Mouse (Mus musculus) midbrain, embryonic 12.5 days (tissue): ENCODE measurements at regions not wholly inside any gene's neighbourhood (a gene's known extent, or its start where the extent isn't known, plus 50 kb on each side); places are given as distances from the start of the nearest gene placed in this dataset.
"Not testable (repeated sequence)": the region's sequence is repeated elsewhere in the genome, so short reads cannot be mapped to it uniquely, and the experiment has no call there.

Experiments used
- ATAC-seq: fragments of 200-750 bp; cut with Nextera tagmentation; 2 replicates; pipeline ENCODE4 v1.8.0; 2017; ENCODE audit warnings: low read depth, moderate TSS enrichment, moderate library complexity; ENCODE audit not compliant: low FRiP score
- H3K27ac ChIP-seq: fragments of 300-500 bp; sonication (generic); replicated peaks from 2 replicates; pipeline ENCODE4 v1.5.1; 2016; ENCODE audit warnings: mild to moderate bottlenecking
- H3K27me3 ChIP-seq: fragments of 300-500 bp; sonication (generic); 2 replicates; pipeline ENCODE4 v1.6.1; 2016; ENCODE audit warnings: mild to moderate bottlenecking
- H3K36me3 ChIP-seq: fragments of 300-500 bp; sonication (generic); 2 replicates; pipeline ENCODE4 v1.6.1; 2016
- H3K4me1 ChIP-seq: fragments of 300-500 bp; sonication (generic); 2 replicates; pipeline ENCODE4 v1.6.1; 2016
- H3K4me2 ChIP-seq: fragments of 300-500 bp; sonication (generic); replicated peaks from 2 replicates; pipeline ENCODE4 v1.6.1; 2016; ENCODE audit warnings: mild to moderate bottlenecking, moderate library complexity
- H3K4me3 ChIP-seq: fragments of 300-500 bp; sonication (generic); 2 replicates; pipeline ENCODE4 v1.5.1; 2016; ENCODE audit warnings: mild to moderate bottlenecking
- H3K9ac ChIP-seq: fragments of 300-500 bp; sonication (generic); replicated peaks from 2 replicates; pipeline ENCODE4 v1.6.1; 2016; ENCODE audit warnings: mild to moderate bottlenecking, moderate library complexity
- H3K9me3 ChIP-seq: fragments of 300-500 bp; sonication (generic); 2 replicates; pipeline ENCODE4 v1.6.1; 2016; ENCODE audit warnings: mild to moderate bottlenecking
- WGBS: fragments of 180-500 bp; shearing (Covaris S2); methylation state at CpG from one replicate; pipeline ENCODE4 v1.1.7; 2016; 5-methylcytosine and 5-hydroxymethylcytosine counted together

- H3K9ac ChIP-seq, result no peak overlapping the region
- H3K27ac ChIP-seq, result no peak overlapping the region
- H3K9me3 ChIP-seq, result no peaks in the 10 kb centered on the region
- WGBS, result 84% methylated on average over 8 of the region's 8 CpGs
- H3K4me2 ChIP-seq, result no peak overlapping the region
- H3K36me3 ChIP-seq, result no peaks in the 10 kb centered on the region
- H3K4me3 ChIP-seq, result no peak overlapping the region
- ATAC-seq, result no peak
- H3K27me3 ChIP-seq, result no peaks in the 10 kb centered on the region
- peaks cover 4% of the 10 kb centered on the region; the same call in 1 of the 2 replicates for H3K4me1 ChIP-seq
Observed at GRCm38 (mm10) chr12:40898414-40899027, 125.4 kb upstream of the Immp2l start.

- no peak overlapping the region for H3K9ac ChIP-seq
- no peaks in the 10 kb centered on the region for H3K36me3 ChIP-seq
- H3K27ac ChIP-seq, result no peak overlapping the region
- H3K27me3 ChIP-seq, result no peaks in the 10 kb centered on the region
- no peak overlapping the region for H3K4me2 ChIP-seq
- 85% methylated on average over 1 of the region's 1 CpGs for WGBS
- H3K9me3 ChIP-seq, result no peaks in the 10 kb centered on the region
- ATAC-seq, result no peak
- no peak overlapping the region for H3K4me3 ChIP-seq
- H3K4me1 ChIP-seq, result no peaks in the 10 kb centered on the region
Observed at GRCm38 (mm10) chr12:40905650-40906338, 118.1 kb upstream of the Immp2l start.

- no peak overlapping the region for H3K27ac ChIP-seq
- H3K4me3 ChIP-seq, result no peak overlapping the region
- 84% methylated on average over 2 of the region's 2 CpGs for WGBS
- H3K4me1 ChIP-seq, result no peaks in the 10 kb centered on the region
- H3K4me2 ChIP-seq, result no peak overlapping the region
- no peak overlapping the region for H3K9ac ChIP-seq
- H3K9me3 ChIP-seq, result no peaks in the 10 kb centered on the region
- no peak for ATAC-seq
- H3K36me3 ChIP-seq, result no peaks in the 10 kb centered on the region
- H3K27me3 ChIP-seq, result no peaks in the 10 kb centered on the region
Observed at GRCm38 (mm10) chr12:40906807-40907206, 117.1 kb upstream of the Immp2l start.

GRCm38 (mm10) chr12:40908809-40909795, 114.8 kb upstream of the Immp2l start:
- ATAC-seq, result no peak
- WGBS, result 78% methylated on average over 9 of the region's 9 CpGs

GRCm38 (mm10) chr12:40917486-40917885, 106.4 kb upstream of the Immp2l start:
- Histone ChIP-seq H3K36me3 (no peaks in the 10 kb centered on the region), H3K27ac (no peak overlapping the region), H3K4me2 (no peak overlapping the region), H3K4me1 (no peaks in the 10 kb centered on the region), H3K9ac (no peak overlapping the region), H3K27me3 (no peaks in the 10 kb centered on the region), H3K9me3 (peaks cover 2% of the 10 kb centered on the region; the same call in 1 of the 2 replicates), H3K4me3 (no peak overlapping the region)
- 93% methylated on average over 3 of the region's 3 CpGs for WGBS
- ATAC-seq, result no peak

More at GRCm38 (mm10) chr12:40908809-40909795, 114.8 kb upstream of the Immp2l start:
- no peaks in the 10 kb centered on the region for H3K36me3 ChIP-seq
- H3K9me3 ChIP-seq, result no peaks in the 10 kb centered on the region
- H3K4me2 ChIP-seq, result no peak overlapping the region
- H3K4me3 ChIP-seq, result no peak overlapping the region
- no peaks in the 10 kb centered on the region for H3K4me1 ChIP-seq
- H3K27ac ChIP-seq, result no peak overlapping the region
- no peak overlapping the region for H3K9ac ChIP-seq
- no peaks in the 10 kb centered on the region for H3K27me3 ChIP-seq

- Histone ChIP-seq H3K4me1 (no peaks in the 10 kb centered on the region), H3K27me3 (no peaks in the 10 kb centered on the region), H3K36me3 (no peaks in the 10 kb centered on the region), H3K9me3 (peaks cover 5% of the 10 kb centered on the region; the same call in 1 of the 2 replicates), H3K9ac (no peak overlapping the region), H3K4me3 (no peak overlapping the region), H3K27ac (no peak overlapping the region), H3K4me2 (no peak overlapping the region)
- WGBS, result 96% methylated on average over 1 of the region's 1 CpGs
- ATAC-seq, result no peak
Observed at GRCm38 (mm10) chr12:40921988-40922387, 101.9 kb upstream of the Immp2l start.

GRCm38 (mm10) chr12:40926681-40927080, 97.2 kb upstream of the Immp2l start:
- Histone ChIP-seq H3K27me3 (no peaks in the 10 kb centered on the region), H3K4me3 (no peak overlapping the region), H3K27ac (no peak overlapping the region), H3K4me1 (no peaks in the 10 kb centered on the region), H3K36me3 (no peaks in the 10 kb centered on the region), H3K9me3 (peaks cover 5% of the 10 kb centered on the region; the same call in 1 of the 2 replicates), H3K9ac (no peak overlapping the region), H3K4me2 (no peak overlapping the region)
- no peak for ATAC-seq
- 100% methylated on average over 1 of the region's 1 CpGs for WGBS

- H3K27me3 ChIP-seq, H3K36me3 ChIP-seq, H3K27ac ChIP-seq, H3K4me3 ChIP-seq, ATAC-seq, H3K9ac ChIP-seq, H3K4me1 ChIP-seq, H3K9me3 ChIP-seq, H3K4me2 ChIP-seq: not testable (repeated sequence)
- WGBS, result 90% methylated on average over 1 of the region's 1 CpGs
Observed at GRCm38 (mm10) chr12:40929409-40929808, 94.5 kb upstream of the Immp2l start.

DNA sequence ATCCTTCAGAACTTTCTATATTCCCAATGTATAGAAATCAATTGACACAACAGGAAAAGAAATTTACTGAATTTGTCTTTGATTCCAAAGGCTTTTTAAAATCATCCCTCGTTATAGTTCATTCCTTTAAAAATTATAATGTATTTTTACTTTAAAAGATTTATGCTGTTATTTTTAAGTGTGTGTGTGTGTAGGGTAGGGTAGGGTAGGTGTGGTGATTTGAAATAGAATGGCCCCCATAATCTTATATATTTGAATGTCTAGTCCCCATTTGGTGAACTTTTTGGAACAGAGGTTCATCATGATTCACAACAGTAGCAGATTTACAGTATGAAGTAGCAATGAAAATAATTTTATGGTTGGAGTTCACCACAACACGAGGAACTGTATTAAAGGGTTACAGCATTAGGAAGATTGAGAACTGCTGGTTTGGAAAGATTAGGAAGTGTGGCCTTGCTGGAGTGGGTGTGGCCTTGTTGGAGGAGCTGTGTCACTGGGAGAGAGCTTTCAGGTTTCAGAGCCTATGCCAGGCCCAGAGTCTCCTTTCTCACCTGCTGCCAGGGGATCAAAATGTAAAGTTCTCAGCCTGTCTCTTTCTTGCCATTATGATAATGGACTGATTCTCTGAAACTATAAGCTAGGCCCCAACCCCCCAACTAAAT, 88.7 kb upstream of the Immp2l start:
- WGBS, result 91% methylated on average over 2 of the region's 2 CpGs
- H3K4me2 ChIP-seq, result no peak overlapping the region

DNA sequence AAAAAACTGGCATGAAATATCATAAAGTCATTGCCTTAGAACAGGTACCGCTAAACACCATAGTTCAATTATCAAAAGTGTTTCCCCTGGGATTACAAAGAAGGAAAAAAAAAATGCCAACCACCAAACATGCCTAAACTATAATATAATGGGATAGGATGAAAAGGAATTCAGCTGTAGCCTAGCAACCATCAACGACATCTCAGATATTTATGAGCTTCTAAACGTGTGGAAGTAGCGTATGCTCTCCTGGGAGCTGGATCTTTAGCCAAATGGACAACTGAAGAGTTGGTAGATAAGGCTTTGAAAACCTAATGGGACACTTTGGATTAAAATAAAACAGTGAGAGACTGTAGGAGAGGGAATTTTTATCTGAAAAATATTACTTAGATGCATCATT, 86.9 kb upstream of the Immp2l start:
- 34% methylated on average over 4 of the region's 4 CpGs for WGBS
- H3K4me2 ChIP-seq, result no peak overlapping the region
- ATAC-seq, result no peak

More for the DNA sequence above, 88.7 kb upstream of the Immp2l start:
- Histone ChIP-seq H3K9ac (no peak overlapping the region), H3K27me3 (no peaks in the 10 kb centered on the region), H3K36me3 (no peaks in the 10 kb centered on the region), H3K27ac (no peak overlapping the region), H3K4me1 (0 out of 2 replicates have a peak, but pooled peaks cover 3% of the 10 kb centered on the region), H3K4me3 (no peak overlapping the region), H3K9me3 (no peaks in the 10 kb centered on the region)
- no peak for ATAC-seq

DNA sequence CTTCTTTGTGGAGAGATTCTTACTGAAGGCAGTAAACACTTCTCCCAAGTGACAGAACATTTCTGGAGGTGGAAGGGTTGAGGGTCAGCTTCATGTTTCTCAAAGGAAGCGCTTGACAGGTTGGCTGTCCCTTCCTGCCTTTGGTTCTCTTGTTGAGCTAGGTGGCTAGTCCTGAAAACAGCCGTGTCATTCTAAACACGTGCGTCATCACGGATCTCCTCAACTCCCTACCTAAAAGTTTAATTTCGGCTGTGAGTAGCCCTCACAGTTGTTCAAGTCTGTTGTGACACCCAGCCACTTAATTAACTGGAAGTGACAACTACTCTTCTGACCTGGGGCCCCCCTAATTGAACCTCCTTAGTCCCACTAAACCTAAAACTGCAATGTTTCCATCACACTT, 77.0 kb upstream of the Immp2l start:
- no peak overlapping the region for H3K27ac ChIP-seq
- H3K27me3 ChIP-seq, result no peaks in the 10 kb centered on the region
- no peaks in the 10 kb centered on the region for H3K36me3 ChIP-seq
- no peaks in the 10 kb centered on the region for H3K9me3 ChIP-seq
- no peak overlapping the region for H3K4me2 ChIP-seq
- no peaks in the 10 kb centered on the region for H3K4me1 ChIP-seq
- H3K4me3 ChIP-seq, result no peak overlapping the region
- no peak for ATAC-seq
- no peak overlapping the region for H3K9ac ChIP-seq
- 89% methylated on average over 6 of the region's 6 CpGs for WGBS

More for the DNA sequence above, 86.9 kb upstream of the Immp2l start:
- H3K9ac ChIP-seq, result no peak overlapping the region
- no peak overlapping the region for H3K27ac ChIP-seq
- no peaks in the 10 kb centered on the region for H3K9me3 ChIP-seq
- no peaks in the 10 kb centered on the region for H3K36me3 ChIP-seq
- 0 out of 2 replicates have a peak, but pooled peaks cover 3% of the 10 kb centered on the region for H3K4me1 ChIP-seq
- no peak overlapping the region for H3K4me3 ChIP-seq
- H3K27me3 ChIP-seq, result no peaks in the 10 kb centered on the region
